Mouse (Mus musculus) embryo, embryonic 9.5 days (tissue): ENCODE data around the gene Olfr91.

Experiments used
- DNase-seq: peaks from one replicate; pipeline ENCODE4 v3.0.0-alpha.2; 2017; ENCODE audit errors: extremely low spot score

Olfr91 gene

DNA sequence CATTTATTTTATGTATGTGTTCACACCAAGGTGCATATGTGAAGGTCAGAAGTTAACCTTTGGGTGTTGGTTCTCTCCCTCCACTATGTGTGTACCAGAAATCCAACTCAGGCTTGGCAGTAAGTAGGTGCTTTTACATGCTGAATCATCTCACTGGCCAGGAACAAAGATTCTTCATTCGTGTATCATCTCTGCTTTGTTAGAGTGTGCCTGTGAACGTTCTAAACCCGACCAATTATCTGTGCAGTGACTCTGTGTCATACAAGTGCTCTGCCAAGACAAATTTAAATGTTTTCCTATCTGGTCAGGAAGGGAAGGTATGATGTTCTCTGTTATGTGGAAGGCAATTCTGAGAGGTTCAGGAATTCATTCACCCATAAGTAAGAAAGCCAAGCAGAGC, 36.6 kb downstream of the Olfr91 start:
- no peak for DNase-seq

DNA sequence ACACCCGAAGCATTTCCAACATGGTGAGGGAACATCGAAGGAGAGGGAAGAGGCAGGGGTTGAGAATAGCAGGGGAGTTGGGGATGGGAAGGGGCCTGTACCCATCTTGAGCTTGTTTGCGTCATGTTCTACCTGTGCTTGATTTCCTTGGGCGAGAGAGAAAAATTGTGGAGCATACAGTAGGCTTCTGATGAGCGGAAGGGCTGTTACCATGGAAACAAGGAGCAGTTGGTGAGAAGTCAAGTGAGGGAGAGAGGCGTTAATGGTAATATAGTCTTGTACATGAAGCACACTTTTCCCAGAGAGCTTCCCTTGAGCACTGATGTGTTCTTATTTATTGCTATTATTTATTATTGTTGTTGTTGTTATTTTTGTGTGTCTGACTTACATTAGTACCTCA, 41.1 kb downstream of the Olfr91 start:
- no peak for DNase-seq

DNA sequence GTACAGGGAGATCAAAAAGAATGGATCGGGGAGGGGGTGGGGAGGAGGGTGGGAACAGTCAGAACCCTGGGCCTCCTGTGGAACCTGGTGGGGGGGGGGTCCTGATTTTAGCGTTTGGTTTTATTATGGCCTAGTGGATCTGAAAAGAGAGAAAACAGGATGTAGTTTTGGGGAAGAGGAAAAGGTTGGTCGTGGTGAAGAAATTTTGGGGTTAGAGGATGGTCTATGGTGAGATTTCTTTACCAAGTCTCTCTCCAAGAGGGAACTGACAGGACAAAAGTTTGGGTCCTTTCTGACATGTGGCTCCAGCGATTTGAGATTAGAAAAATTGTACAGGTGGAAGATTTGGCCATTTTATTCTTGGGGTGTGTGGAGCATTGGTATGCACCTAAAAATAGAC, 46.3 kb downstream of the Olfr91 start:
- DNase-seq, result no peak

DNA sequence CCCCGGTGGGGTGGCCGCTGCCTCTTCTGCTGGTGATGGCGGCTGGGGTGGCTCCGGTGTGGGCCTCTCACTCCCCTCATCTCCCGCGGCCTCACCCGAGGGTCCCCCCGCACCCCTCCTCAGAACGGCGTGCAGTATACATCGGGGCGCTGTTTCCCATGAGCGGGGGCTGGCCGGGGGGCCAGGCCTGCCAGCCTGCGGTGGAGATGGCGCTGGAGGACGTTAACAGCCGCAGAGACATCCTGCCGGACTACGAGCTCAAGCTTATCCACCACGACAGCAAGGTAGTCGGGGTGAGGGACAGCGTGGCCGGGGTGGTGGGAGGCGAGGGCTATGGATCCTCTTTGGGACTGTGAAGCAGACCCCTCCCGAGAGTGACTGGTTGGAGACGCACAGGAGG, 47.2 kb downstream of the Olfr91 start:
- peak; percentile 46 for DNase-seq

DNA sequence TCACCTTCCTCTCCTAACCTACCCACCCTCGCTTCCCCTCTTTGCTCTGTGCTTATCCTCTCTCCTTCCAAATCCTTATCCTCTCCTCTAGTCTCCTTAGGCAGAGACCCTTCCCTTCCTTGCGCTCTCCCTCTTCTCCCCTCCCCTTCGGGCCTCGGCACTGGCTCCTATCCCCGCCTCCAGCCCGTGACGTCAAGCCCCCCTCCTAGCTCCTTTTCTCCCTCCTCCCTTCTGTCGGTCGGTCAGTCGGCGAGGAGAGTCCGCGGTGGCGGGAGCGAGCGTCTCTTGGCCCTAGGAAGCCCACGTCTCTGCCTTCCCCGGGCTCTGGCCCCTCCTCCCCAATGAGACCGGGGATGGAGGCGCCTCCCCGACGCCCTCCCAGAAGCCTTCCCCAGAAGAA, 47.7 kb downstream of the Olfr91 start:
- DNase-seq, result peak; percentile 93

DNA sequence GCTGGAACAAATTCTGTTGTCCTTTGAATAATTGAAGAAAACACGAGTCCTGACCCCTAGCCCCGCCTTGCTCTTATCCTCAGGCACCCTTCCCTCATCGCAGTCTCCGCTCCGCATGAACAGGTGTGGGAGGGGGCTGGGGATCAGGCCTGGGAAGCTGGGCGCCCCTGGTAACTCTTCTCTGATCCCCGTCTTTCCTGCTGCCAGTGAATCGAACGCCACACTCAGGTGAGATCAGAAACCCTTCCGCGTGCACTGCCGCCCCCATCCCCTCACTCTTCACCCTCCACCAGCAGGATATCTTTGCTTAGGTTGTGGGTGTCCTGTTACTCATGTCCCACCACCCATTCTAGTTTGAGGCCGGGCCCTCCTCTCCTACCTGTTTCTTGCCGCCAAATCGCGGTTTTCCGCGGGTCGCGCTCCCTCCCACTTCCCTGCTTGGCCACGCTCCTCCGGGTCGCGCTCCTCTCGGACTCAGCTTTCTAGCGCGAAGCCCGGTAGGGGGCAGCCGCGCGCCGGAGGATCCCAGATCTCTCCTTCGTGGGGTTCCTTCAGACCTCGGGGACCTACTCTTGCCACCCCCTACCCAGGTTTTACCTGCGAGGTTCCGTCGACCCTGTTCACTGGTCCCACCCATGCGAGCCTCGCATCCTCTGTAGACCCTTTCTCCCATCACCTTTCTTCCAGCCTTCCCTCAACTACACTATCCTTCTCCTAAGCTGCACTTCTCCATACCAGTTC, 48.3 kb downstream of the Olfr91 start:
- peak; percentile 71 for DNase-seq

DNA sequence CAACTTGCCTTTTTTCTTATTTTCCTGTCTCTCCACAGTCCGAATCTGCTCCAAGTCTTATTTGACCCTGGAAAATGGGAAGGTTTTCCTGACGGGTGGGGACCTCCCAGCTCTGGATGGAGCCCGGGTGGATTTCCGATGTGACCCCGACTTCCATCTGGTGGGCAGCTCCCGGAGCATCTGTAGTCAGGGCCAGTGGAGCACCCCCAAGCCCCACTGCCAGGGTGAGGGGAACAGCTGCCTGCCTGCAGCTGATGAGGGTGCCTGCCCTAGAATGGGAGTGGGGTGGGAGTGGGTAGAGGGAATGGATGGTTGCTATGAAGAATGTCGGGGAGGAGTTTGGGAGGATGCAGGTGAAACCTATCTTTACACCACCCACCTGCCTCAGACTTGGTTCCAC, 49.7 kb downstream of the Olfr91 start:
- DNase-seq, result no peak

DNA sequence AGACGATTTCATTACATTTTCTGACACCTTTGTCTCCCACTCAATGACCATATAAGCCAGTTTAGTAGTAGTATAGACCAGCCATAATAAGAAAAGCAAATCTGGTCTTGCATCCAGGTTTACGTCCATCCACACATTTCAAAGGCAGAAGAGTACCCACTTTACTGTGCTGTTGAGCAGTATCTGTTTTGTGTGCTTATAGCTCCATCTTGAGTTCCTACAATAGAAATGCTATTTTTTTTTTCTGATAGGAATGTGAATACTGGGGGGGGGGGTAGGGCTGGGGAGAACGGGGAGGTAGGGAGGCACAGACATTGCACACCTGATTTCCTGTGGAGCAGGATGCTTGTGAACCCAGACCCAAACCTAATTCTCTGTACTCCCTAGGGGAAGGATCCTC, 50.1 kb downstream of the Olfr91 start:
- no peak for DNase-seq

DNA sequence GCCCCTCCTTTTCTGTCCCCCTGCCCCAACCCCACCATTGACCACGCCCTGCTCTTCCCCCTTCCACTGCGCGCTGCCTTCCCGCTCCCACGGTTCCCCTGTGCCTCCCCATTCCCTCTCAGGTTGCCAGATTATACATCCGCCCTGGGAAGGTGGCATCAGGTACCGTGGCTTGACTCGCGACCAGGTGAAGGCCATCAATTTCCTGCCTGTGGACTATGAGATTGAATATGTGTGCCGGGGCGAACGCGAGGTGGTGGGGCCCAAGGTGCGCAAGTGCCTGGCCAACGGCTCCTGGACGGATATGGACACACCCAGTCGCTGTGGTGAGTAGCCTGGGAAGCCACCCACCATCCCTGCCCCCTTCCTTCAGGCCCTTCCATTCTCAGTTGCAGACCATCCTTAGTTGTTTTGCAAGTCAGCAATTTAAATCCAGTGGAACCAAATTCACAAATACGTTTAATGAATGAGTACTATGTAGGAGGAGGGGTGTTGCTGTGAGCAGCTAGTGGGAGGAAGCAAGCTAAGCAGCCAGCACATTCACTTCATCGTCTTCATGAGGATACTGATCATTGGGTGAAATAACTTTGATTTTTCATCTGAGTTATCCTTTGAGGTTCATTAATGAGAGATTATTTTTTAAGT, 50.6 kb downstream of the Olfr91 start:
- DNase-seq, result no peak

DNA sequence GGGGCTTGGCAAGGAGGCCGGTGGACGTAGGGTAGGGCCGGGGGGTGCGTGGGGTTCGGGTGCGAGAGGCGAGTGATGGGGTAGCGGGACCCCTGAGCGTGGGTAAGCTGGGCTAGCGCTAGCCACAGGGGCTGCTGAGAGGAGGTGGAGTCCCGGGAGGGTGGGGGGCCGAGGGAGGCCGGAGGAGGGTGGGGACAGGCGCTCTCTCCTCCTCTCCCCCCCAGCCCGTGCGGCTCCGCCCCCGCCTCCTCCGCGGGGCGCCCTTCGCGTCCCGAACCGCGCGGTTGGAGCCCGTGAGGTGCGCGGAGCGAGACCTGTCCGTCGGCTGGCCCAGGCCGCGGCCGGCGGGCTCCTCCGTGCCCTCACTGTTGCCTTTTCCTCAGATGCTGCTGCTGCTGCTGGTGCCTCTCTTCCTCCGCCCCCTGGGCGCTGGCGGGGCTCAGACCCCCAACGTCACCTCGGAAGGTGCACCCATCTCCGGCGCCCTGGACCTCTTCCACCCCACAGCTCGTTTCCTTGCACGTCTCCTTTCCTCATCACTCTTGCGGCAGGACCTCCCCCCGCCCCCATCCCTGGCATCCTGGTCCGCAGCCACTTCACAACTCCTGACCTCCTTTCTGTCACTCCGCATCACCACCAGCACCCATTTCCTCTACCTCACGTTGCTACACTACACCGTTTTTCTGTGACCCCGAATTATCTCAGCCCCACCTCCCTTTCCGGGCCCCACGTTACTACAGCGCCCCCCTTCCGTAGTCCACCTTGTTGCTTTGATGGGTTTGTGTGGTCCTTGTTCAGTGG, 51.6 kb downstream of the Olfr91 start:
- peak; percentile 78 for DNase-seq

DNA sequence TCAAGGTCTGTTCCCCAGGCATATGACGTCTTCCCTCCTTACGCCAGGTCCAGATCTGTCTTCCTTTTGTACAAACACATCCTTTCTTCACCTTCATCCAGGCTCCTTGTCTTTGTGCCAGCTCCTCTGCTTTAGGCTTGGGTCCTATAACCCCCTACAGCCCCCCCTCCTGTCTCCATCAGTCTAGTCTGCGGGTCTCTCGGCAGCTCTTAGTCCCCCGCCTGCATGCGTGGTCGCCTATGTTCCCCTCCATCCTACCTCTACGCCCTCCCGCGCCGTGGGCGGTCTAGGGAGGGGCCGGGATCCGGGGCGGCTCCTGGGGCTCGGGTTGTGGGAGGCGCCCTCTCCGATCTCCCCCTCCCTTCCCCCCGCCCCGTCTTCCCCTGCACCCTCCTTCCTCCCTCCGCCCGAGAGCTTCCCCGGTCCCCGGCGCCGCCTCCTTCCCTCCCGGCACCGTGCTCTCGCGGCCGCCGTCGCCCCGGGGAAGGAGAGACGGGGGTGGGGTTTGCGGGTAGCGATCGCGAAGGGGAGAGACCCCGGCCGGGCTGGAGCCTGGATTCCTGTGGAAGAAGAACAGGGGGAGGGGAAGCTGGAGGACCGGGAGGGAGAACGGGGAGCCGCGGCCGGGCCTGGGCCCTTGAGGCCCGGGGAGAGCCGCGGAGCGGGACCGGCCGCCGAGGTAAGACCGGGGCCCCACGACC, 52.3 kb downstream of the Olfr91 start, which contains the start of gene Gabbr1:
TSS of gene Gabbr1 (plus strand) at position 356 of the 701 bp plus-strand sequence.
- peak; percentile 87 for DNase-seq

DNA sequence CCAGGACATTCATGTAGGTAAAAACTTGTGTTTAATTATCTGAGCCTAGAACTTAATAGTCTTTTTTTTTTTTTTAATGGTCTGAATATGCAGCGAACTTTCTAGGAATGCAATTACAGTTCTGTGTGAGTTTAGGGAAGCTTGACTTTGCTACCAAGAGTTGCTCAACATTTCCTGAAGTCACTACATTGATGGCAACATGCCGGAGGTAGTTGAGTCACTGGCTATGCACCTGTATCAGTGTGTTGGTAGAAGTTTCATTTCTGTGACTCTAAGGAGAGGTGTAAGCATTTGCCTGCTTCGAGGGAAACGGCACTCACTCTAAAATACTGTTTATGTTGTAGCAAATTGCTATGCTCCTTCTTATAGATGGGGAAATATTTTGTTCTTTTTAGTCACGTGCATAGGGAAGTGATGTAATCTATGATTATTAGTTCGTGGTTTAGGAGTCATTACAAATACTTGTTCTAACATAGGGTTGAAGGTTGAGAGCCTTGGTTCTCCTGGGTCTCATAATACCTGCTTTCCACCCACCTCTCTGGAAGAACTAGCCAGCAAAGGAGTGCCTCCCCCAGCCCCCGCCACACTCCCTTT, 53.3 kb downstream of the Olfr91 start:
- DNase-seq, result no peak
